Mouse (Mus musculus): ENCODE measurements at regions not wholly inside any gene's neighbourhood (a gene's known extent, or its start where the extent isn't known, plus 50 kb on each side); places are given as distances from the start of the nearest gene placed in this dataset.
"Not testable (repeated sequence)": the region's sequence is repeated elsewhere in the genome, so short reads cannot be mapped to it uniquely, and the experiment has no call there.

GRCm38 (mm10) chr2:79022954-79023353, 155.0 kb downstream of the Ube2e3 start:
- no peak for DNase-seq

- DNase-seq = no peak
These were observed 157.8 kb downstream of the Ube2e3 start for GRCm38 (mm10) chr2:79025678-79026077.

- DNase-seq = no peak
These were observed 163.1 kb downstream of the Ube2e3 start for GRCm38 (mm10) chr2:79030990-79031389.

GRCm38 (mm10) chr2:79036296-79036695, 168.4 kb downstream of the Ube2e3 start:
- no peak for DNase-seq

DNA sequence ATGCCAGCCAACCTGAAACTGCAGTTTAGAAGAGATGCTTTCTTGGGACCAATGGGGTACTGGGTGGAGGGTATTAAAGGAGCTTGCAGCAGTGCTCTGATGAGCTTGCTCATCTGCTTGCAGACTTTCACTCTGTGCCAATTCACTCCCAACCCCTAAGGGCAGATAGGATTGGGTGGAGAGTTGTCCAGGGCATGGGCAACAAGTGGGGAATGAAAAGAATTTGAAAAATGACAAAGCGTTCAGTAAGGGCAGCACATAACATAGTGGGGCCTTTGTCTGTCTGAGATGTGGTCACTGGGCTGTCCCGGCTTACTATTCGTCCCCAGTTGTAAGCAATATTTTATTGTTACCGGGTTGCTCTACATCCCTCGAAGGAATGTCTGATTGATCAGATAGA, 170.7 kb downstream of the Ube2e3 start:
- DNase-seq = no peak

DNA sequence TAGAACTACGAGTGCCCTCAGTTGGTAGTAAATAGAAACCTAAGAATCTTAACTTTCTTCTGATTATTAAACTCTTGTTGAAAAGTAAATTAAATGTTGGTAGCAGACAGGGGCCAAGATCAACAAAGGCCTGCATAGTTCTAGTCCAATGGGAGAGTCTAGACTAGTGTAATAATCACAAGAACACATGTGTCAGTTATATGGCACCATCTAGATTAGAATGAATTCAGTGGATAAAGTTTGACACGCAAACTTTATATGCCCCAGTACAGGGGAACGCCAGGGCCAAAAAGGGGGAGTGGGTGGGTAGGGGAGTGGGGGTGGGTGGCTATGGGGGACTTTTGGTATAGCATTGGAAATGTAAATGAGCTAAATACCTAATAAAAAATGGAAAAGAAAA, 176.9 kb downstream of the Ube2e3 start:
- DNase-seq = not testable (repeated sequence)

DNA sequence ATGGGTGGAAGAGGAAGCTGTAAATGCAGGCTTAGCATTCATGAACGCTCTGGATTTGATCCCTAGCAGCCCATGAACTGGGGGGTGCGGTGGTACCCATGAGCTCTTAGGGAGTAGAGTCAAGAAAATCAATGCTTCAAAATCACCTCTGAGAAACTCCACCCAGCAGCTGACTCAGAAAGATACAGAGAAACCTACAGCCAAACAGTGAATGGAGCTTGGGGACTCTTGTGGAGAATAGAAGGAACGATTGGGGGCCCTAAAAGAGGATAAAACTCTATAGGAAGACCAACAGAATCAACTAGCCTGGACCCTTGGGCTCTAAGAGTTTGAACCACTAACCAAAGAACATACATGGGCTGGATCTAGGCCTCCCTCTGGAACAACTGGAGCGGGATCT, 177.6 kb downstream of the Ube2e3 start:
- DNase-seq = no peak

DNA sequence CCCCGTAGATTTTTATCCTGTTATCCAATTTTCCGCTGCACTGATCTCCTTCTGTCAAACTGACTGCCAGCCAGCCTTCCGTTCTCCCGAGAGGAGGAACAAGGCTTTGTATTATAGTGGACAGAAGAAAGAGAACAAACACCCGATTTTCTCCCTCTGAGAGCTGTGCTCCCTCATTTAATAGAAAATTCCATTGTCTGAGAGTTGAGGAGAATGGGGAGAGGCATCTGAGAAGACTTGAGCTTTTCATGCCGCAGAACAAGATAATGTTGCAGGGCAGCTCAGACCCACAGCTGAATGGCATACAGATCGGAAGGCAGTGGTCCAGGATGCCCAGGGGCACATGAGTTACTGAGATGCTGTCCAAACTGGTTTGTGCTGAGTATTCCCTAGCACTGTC, 180.1 kb downstream of the Ube2e3 start:
- peak; percentile 57 to 64 for DNase-seq

DNA sequence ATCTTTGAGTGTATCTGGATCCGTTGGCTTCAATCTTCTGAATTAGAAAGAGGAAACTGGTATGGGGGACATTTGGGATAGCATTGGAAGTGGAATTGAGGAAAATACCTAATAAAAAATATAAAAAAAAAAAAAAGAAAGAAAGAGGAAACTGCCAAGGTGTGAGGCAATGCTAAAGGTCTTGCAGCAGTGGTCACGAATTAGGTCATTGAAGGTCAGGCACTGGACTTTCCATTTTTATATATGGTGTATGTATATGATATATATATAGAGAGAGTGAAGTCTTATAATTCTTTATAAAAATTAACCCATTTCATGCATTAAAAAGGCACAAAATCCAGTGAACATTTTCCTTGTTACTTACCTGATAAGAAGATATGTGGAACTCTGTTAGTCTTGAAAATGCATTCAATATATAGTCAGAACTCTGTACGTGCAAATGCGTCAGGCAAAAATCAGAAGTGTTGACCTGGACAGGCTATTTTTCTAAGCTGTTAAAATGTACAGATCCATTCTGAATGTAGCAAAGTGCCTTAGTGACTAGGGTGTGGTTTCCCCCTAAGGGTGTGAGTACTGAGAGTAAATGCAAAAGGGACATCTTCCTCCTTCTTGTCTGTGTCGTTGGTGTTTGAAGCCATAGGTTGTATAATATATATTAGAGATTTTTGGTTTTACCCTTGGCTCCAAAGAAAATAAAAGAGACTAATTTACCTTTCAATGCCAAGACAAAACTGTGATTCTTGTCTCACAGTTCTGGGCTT, 181.0 kb downstream of the Ube2e3 start:
- no peak for DNase-seq

DNA sequence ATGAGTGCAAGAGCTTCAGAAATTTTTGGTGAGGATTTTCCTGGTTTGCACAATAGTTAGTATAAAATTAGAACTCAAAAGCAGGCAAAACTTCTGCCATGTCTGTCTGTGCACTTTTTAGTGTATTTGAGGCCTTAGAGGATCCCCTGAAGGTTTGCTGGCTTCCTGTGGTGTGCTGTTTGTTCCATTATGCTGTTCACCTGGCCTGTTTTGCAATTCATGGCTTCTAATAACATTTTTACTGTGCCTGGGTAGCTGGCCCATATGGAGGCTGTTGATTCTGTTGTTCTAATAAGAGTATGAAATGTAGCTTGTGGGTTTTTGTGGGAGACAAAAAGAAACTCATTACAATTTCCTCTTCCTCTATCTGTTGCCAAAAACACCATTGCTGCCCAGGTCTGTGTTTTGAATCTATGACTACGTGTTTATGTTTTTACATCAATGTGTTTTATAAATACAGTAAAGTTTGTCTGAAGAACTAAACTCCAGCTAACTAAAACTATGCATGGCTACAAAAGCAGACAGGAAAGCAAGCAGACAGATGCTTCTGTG, 182.6 kb downstream of the Ube2e3 start:
- DNase-seq = no peak

- no peak for DNase-seq
These were observed 184.3 kb downstream of the Ube2e3 start for GRCm38 (mm10) chr2:79052226-79052625.

DNA sequence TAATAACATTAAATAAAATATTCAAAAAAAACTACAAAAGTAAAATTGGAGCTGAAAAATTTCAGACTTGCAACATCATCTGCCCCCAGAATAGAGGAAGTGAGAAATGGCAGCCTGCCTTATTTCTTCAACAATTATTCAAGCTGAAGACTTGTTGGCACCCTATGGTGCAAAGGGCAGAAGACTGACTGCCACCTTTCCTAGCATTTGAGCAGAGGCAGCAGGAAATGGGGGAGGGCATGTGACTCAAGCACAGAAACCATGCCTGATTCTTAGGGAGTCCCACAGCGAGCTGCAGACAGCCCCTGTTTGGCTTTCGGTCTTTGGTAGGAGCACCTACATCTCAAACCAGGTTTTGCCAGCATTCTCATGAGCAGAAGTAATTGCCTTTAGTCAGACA, 188.2 kb downstream of the Ube2e3 start:
- no peak for DNase-seq

- no peak for DNase-seq
These were observed 191.4 kb downstream of the Ube2e3 start for GRCm38 (mm10) chr2:79059115-79059943.

GRCm38 (mm10) chr2:79059944-79060238, 192.0 kb downstream of the Ube2e3 start:
- no peak for DNase-seq

DNA sequence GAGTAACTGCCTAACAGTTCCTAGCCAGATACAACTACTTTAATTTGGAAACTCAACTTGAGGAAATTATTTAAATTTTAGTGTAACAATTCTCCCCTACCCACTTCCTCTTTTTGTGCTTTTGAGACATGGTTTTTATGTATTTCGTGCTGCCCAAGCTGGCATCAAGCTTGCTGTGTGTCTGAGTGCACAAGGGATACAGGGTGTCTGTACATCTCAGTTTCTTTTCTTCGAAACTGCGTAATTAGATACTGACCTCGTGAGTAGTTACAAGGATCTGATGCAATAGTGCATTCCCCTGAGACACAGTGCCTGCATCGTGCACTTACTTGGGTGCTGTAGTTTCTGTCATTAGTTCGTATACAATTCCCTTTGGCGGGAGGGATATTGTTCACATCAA, 192.4 kb downstream of the Ube2e3 start:
- no peak for DNase-seq

DNA sequence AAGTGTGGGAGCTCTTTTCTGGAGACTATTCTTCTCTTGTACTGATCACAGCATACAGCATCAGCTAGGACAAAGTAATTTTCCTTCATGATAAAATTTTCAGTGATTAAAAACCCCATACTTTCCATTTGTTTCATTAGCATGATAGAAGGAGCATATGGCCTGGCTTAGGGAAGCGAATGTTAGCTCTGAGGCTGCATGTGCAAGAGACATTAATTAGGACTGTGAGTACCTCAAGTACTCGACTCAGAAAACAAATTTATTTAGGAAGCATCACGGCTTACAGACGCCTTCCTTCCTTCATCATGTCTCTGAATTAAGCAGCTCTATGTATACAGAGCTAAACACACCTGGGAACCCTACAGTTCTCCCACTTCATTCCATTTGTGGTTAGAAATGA, 193.6 kb upstream of the Itga4 start:
- DNase-seq = no peak

GRCm38 (mm10) chr2:79062196-79062636, 193.0 kb upstream of the Itga4 start:
- DNase-seq = no peak

DNA sequence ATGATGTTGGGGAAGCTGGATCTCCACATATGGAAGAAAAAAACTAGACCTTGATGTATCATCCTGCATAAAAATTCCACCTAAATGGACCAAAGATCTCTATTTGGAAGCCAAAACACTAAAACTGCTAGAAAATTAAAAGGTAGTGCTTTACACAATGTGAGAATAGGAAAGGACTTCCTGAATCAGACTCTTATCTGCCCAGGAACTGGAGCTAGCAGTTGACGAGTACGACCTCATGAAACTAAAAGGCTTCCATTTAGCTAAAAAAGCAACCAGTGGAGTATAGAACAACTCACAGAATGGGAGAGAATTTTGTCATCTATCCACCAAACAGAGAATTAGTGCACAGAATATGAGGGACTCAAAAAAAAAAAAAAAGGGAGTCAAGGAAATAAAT, 191.6 kb upstream of the Itga4 start:
- DNase-seq = no peak

GRCm38 (mm10) chr2:79065321-79065720, 189.9 kb upstream of the Itga4 start:
- DNase-seq = no peak

DNA sequence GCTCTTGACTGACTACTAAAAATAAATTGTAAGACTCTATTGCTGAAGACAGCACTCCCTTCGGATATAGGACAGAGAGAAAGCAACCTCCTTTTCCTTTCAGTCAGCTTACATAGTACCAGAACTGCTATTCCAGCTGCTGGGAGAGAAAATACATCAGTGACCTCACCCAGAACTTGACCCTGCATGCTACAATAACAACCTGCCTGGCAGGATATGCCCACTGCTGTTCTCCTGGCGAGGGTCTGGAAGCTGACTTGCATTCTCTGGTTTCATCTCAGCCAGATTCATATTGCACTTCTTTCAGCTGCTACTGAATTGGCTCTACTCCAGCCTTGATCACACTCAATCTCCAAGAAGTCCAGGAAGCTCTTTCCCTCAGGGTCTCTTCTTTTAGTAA, 179.1 kb upstream of the Itga4 start:
- no peak for DNase-seq

GRCm38 (mm10) chr2:79078836-79079394, 176.3 kb upstream of the Itga4 start:
- no peak for DNase-seq

DNA sequence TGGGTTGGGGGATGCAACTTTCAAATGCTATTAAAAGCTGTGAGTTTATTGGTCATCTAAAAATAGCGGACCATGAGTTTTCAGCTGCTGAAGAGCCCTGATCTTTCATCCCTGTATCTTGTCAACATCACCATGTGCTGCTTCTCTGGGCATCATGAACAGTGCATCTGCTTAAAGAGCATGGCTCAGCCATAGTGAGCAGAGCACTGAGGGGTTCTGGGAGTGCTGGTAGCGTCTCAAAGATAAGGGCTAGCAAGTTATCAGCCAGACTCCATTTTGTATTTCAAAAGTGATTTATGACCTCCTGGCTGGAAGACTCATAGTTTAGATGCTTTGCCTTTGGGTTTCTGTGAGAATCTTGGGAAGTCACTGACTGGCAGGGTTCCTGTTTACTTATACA, 173.5 kb upstream of the Itga4 start:
- DNase-seq = no peak

DNA sequence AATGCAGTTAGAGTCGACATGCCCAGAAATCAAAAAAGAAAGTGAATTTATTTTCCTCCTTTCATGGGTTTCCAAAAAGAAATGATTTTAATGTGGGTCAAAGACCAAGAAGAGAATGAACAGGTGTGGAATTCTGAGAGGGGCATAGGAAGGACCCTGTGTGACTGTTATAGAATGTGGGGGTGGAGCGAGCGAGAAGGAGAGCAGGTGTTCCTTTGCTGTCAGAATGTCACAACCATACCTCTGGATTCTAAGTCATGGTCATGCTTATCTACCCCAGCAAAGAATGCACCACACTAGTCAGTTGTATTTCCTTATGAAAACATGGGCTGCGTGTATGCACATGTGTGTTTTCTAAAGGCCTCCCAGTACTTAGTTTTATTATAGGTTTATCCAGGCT, 168.9 kb upstream of the Itga4 start:
- no peak for DNase-seq
